Mouse (Mus musculus) embryonic fibroblast, embryonic 13.5 days (primary cell): ENCODE data around the gene Gpx8.

Experiments
- CTCF ChIP-seq: IDR thresholded peaks from 2 replicates; pipeline ENCODE4 v1.5.1; 2011; ENCODE audit warnings: mild to moderate bottlenecking, control low read depth, low read length, moderate library complexity, borderline replicate concordance; ENCODE audit not compliant: insufficient read depth
- POLR2A ChIP-seq: IDR thresholded peaks from 2 replicates; pipeline ENCODE4 v1.6.1; 2011; ENCODE audit warnings: low read depth, mild to moderate bottlenecking, control low read depth, low read length, moderate library complexity

DNA sequence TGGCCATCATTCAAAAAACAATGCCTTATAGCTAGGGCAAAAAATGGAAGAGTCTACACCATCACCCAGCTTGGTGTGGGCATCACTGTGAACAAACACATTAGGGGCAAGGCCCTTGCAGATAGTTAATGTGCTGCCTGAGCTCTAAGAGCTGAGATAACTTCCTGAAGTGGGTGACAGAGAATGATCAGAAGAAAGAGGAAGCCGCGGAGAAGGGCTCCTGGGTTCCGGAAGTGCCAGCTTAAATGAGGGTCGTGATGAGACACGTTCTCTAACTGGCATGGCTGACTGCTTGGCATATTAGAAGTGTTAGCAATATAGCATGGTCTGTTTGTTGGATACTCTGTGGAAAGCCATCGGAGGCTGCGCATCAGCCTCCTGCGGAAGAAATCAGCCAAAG lies 8.0 kb upstream of the Gpx8 start:
- TF ChIP-seq CTCF (no peak), POLR2A (no peak)
